Mouse (Mus musculus): ENCODE data around the gene Thsd7b.
A peak's percentile ranks its signal among the peaks of the same experiment; 100 is the strongest.
"Not testable (repeated sequence)": the region's sequence is repeated elsewhere in the genome, so short reads cannot be mapped to it uniquely, and the experiment has no call there.

Thsd7b gene

GRCm38 (mm10) chr1:130085910-130086309 is 812.8 kb downstream of the Thsd7b start:
- DNase-seq (ENCODE audit: low read depth, low spot score): no peak

GRCm38 (mm10) chr1:130099227-130099626 is 826.1 kb downstream of the Thsd7b start:
- no peak for DNase-seq (ENCODE audit: low read depth, low spot score)

GRCm38 (mm10) chr1:130112580-130113314 is 839.6 kb downstream of the Thsd7b start:
- DNase-seq (ENCODE audit: low read depth, low spot score): no peak

GRCm38 (mm10) chr1:130113549-130113948 is 840.4 kb downstream of the Thsd7b start:
- no peak for DNase-seq (ENCODE audit: low read depth, low spot score)

GRCm38 (mm10) chr1:130130901-130131300 is 857.8 kb downstream of the Thsd7b start:
- DNase-seq (ENCODE audit: low read depth, low spot score): no peak

- no peak for DNase-seq (ENCODE audit: low read depth, low spot score)
Measured at GRCm38 (mm10) chr1:130166187-130166586, 893.1 kb downstream of the Thsd7b start.

GRCm38 (mm10) chr1:130167260-130167659 is 894.2 kb downstream of the Thsd7b start:
- DNase-seq (ENCODE audit: low read depth, low spot score): peak; percentile 25

- DNase-seq (ENCODE audit: low read depth, low spot score): no peak
Measured at GRCm38 (mm10) chr1:130169875-130170274, 896.8 kb downstream of the Thsd7b start.

GRCm38 (mm10) chr1:130170290-130170689 is 897.2 kb downstream of the Thsd7b start:
- no peak for DNase-seq (ENCODE audit: low read depth, low spot score)

GRCm38 (mm10) chr1:130186836-130187235 is 913.7 kb downstream of the Thsd7b start:
- not testable (repeated sequence) for DNase-seq (ENCODE audit: low read depth, low spot score)

GRCm38 (mm10) chr1:130192190-130193028 is 919.3 kb downstream of the Thsd7b start:
- peak; percentile 40 for DNase-seq (ENCODE audit: low read depth, low spot score)

- DNase-seq (ENCODE audit: low read depth, low spot score): peak; percentile 50
Measured at GRCm38 (mm10) chr1:130217404-130217803, 944.3 kb downstream of the Thsd7b start.

- no peak for DNase-seq (ENCODE audit: low read depth, low spot score)
Measured at GRCm38 (mm10) chr1:130222904-130223303, 949.8 kb downstream of the Thsd7b start.

- DNase-seq (ENCODE audit: low read depth, low spot score): no peak
Measured at GRCm38 (mm10) chr1:130245563-130245962, 972.5 kb downstream of the Thsd7b start.

GRCm38 (mm10) chr1:130246264-130246663 is 973.2 kb downstream of the Thsd7b start:
- DNase-seq (ENCODE audit: low read depth, low spot score): not testable (repeated sequence)

- not testable (repeated sequence) for DNase-seq (ENCODE audit: low read depth, low spot score)
Measured at GRCm38 (mm10) chr1:130246930-130247329, 973.8 kb downstream of the Thsd7b start.

GRCm38 (mm10) chr1:130262046-130262445 is 988.9 kb downstream of the Thsd7b start:
- DNase-seq (ENCODE audit: low read depth, low spot score): no peak
